Mouse (Mus musculus) heart, adult 18-20 months (tissue): Measurements from ENCODE around the gene Traip. TPM values are rescaled to one million over a fixed set of nuclear protein-coding genes. Genes with fewer than 3 reads are reported as not detected.
"Not testable (repeated sequence)": the region's sequence is repeated elsewhere in the genome, so short reads cannot be mapped to it uniquely, and the experiment has no call there.

Experiments used
- DNase-seq, 2 experiments: peaks; one replicate each; pipeline ENCODE4 v3.0.0; 2021 to 2022; ENCODE audit warnings: mixed read lengths in 1 of 2
- total RNA-seq, 2 experiments: library from RNA; stranded (reverse); gene quantifications; 2 replicates each; pipeline ENCODE4 v1.2.3; 2021

The Traip gene
- total RNA-seq, 2 experiments from 2014 or later, result 0.35 to 1.0 TPM

- peak; percentile 100 for DNase-seq
Measured at GRCm38 (mm10) chr9:108001922-108002770, 52.2 kb downstream of the Traip start, which contains the start of gene Ip6k1. Gene Ip6k1, plus strand, starts transcription at chr9:108002501.

GRCm38 (mm10) chr9:108002778-108003530 is 53.0 kb downstream of the Traip start:
- no peak for DNase-seq

DNA sequence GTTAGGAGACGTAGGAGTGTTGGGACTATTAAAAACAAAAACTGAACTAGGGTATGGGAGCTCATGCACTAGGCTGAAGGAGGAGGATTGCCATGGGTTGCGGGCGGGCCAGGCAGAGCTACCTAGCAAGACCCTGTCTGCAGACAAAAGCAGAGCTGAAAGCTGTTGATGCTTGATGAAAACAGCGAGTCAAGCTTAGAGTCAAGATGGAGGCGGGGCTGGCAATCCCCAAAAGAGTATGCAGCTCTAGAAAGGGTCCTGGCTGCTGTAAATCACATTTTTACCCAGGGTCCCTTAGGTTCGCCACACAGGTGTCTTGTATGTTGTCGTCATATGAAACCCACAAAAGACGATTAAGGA is 53.6 kb downstream of the Traip start:
- peak in 1 of 2 experiments; percentile 49 for DNase-seq

DNA sequence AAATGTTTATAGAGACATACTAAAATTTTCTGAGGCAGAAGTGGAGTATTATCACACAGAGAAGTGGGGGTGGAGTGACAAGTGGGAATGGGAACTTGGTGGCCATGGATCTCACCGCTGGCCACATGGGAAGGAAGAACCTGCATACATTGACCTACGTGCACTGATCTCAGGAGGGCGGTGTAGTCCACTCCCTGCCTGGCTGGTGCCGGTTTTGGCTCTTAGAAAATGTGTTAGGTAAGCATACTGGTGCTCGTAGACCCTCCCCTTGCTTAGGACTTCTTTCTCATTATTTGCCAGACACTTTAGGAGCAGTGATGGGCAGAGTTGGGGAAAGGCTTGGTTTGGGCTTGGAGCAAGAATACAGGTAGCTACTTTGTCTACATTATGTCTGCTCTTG is 58.1 kb downstream of the Traip start:
- DNase-seq, result no peak

- no peak for DNase-seq
Measured at GRCm38 (mm10) chr9:108010385-108010784, 60.4 kb downstream of the Traip start.

- DNase-seq, result not testable (repeated sequence)
Measured at GRCm38 (mm10) chr9:108013577-108013976, 63.6 kb downstream of the Traip start.

- no peak for DNase-seq
Measured at GRCm38 (mm10) chr9:108017127-108017526, 67.2 kb downstream of the Traip start.

- peak; percentile 28 to 38 for DNase-seq
Measured at GRCm38 (mm10) chr9:108020741-108021140, 70.8 kb downstream of the Traip start.

Other genes starting within 250 kb of the Traip start
- 10 to 100 TPM; 14.7 to 16.5 TPM for gene Sema3f, start 239.7 kb upstream of the Traip start, total RNA-seq
- 10 to 100 TPM; 48.6 to 57.9 TPM for gene Rbm5, start 179.1 kb upstream of the Traip start, total RNA-seq
- 10 to 100 TPM; 25.1 to 25.2 TPM for gene Rbm6, start 76.9 kb upstream of the Traip start, total RNA-seq
- gene Mon1a, start 62.0 kb upstream of the Traip start, total RNA-seq, result 10 to 100 TPM; 10.0 to 10.3 TPM
- gene Mst1r, start 43.3 kb upstream of the Traip start, total RNA-seq, result 1 to 10 TPM; 2.3 to 3.1 TPM
- not detected for gene Actl11, start 21.7 kb upstream of the Traip start, total RNA-seq
- gene Camkv, start 14.5 kb upstream of the Traip start, total RNA-seq, result not detected
- gene Uba7, start 25.4 kb downstream of the Traip start, total RNA-seq, result 10 to 100 TPM; 12.3 to 15.6 TPM
- under 1 TPM in 1 of 2 experiments, not detected in 1; 0.37 TPM for gene Gm20661, start 32.9 kb downstream of the Traip start, total RNA-seq
- 1 to 10 TPM; 6.1 to 8.4 TPM for gene Inka1, start 35.7 kb downstream of the Traip start, total RNA-seq
- 1 to 10 TPM in 1 of 2 experiments, not detected in 1; 2.7 TPM for gene Cdhr4, start 42.4 kb downstream of the Traip start, total RNA-seq
- 1 to 10 TPM; 1.1 to 1.4 TPM for gene Gm20662, start 46.2 kb downstream of the Traip start, total RNA-seq
- 10 to 100 TPM; 30.4 to 32.0 TPM for gene Ip6k1, start 52.4 kb downstream of the Traip start, total RNA-seq
- 10 to 100 TPM; 10.5 to 10.6 TPM for gene Gmppb, start 99.1 kb downstream of the Traip start, total RNA-seq
- 1 to 10 TPM; 1.4 to 1.8 TPM for gene Amigo3, start 103.0 kb downstream of the Traip start, total RNA-seq
- under 1 TPM in 1 of 2 experiments, not detected in 1; 0.36 TPM for gene Mst1, start 130.3 kb downstream of the Traip start, total RNA-seq
- gene Rnf123, start 133.2 kb downstream of the Traip start, total RNA-seq, result 10 to 100 TPM; 83.4 to 86.8 TPM
- gene Apeh, start 144.5 kb downstream of the Traip start, total RNA-seq, result 10 to 100 TPM; 37.4 to 48.3 TPM
- under 1 TPM; 0.02 to 0.08 TPM for gene Bsn, start 240.2 kb downstream of the Traip start, total RNA-seq